Mouse (Mus musculus): ENCODE results near the gene Hpgd. TPM values are rescaled to one million over a fixed set of nuclear protein-coding genes. Genes with fewer than 3 reads are reported as not detected.

Gene Hpgd
- 47.6 and 48.5 TPM in 2 replicates for polyA plus RNA-seq (2012; rRNA removed)

GRCm38 (mm10) chr8:56294373-56294877, at the start of gene Hpgd:
Hpgd (plus strand) TSS chr8:56294585.

Measured in liver, embryonic 18 days (tissue).